Mouse (Mus musculus) limb, embryonic 15.5 days (tissue): ENCODE results near the gene Cc2d1a. TPM values are rescaled to one million over a fixed set of nuclear protein-coding genes. Genes with fewer than 3 reads are reported as not detected.
A peak's percentile ranks its signal among the peaks of the same experiment; 100 is the strongest.

Experiments used
- ATAC-seq: fragments of 200-750 bp; cut with Nextera tagmentation; 2 replicates; pipeline ENCODE4 v1.8.0; 2017; ENCODE audit warnings: low read depth, moderate TSS enrichment; ENCODE audit not compliant: insufficient number of reproducible peaks, low FRiP score, low TSS enrichment
- H3K27ac ChIP-seq: fragments of 300-500 bp; sonication (generic); 2 replicates; pipeline ENCODE4 v1.5.1; 2015; ENCODE audit warnings: moderate library complexity, mild to moderate bottlenecking, inconsistent platforms
- H3K27me3 ChIP-seq: fragments of 300-500 bp; sonication (generic); 2 replicates; pipeline ENCODE4 v1.6.1; 2015; ENCODE audit warnings: inconsistent platforms
- H3K36me3 ChIP-seq: fragments of 300-500 bp; sonication (generic); 2 replicates; pipeline ENCODE4 v1.6.1; 2015; ENCODE audit warnings: inconsistent platforms
- H3K4me1 ChIP-seq: fragments of 300-500 bp; sonication (generic); 2 replicates; pipeline ENCODE4 v1.6.1; 2015; ENCODE audit warnings: inconsistent platforms
- H3K4me2 ChIP-seq: fragments of 300-500 bp; sonication (generic); 2 replicates; pipeline ENCODE4 v1.6.1; 2015; ENCODE audit warnings: mild to moderate bottlenecking, inconsistent platforms
- H3K4me3 ChIP-seq: fragments of 300-500 bp; sonication (generic); 2 replicates; pipeline ENCODE4 v1.5.1; 2015; ENCODE audit warnings: mild to moderate bottlenecking, inconsistent platforms
- H3K9ac ChIP-seq: fragments of 300-500 bp; sonication (generic); 2 replicates; pipeline ENCODE4 v1.6.1; 2015; ENCODE audit warnings: inconsistent platforms
- H3K9me3 ChIP-seq: fragments of 300-500 bp; sonication (generic); 2 replicates; pipeline ENCODE4 v1.6.1; 2016; ENCODE audit warnings: inconsistent platforms
- WGBS: fragments of 180-500 bp; shearing (Covaris S2); methylation state at CpG from one replicate; pipeline ENCODE4 v1.1.7; 2015; 5-methylcytosine and 5-hydroxymethylcytosine counted together
- polyA plus RNA-seq: library from polyadenylated mRNA; unstranded; fragments of >200 nt; fragmentation: Nextera tagmentation; extraction: Ambion mirVana; gene quantifications from 2 replicates; pipeline ENCODE4 v1.2.1, GENCODE M21; 2015

Gene Cc2d1a
- polyA plus RNA-seq, 1 experiment from 2014 or later, result 28.5 TPM

DNA sequence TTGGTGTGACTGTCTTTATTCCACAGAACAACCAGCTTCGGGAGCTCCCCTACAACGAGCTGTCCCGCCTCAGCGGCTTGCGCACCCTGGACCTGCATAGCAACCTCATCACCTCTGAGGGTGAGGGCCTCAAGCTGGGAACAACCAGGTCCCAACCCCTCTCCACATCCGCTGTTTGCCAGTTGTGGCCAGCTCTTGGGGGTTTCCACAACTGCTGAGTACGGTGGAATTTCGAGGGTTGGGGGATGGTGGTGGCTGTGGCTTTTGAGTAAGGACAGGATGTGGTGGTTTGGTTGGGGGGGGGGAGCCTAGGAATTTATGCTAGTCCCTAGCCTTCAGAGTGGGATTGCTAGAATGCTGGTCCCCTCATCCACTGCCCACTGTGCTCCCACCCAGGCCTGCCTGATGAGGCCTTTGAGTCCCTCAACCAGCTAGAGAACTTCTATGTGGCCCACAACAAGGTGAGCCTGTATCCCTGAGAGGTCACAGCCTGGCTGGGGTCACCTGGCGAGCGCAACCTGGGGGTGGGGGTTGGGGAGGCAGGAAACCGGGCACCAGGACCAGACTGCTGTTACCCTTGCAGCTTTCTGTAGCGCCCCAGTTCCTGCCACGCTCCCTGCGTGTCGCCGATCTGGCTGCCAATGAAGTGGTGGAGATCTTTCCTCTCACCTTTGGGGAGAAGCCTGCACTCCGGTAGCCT lies 20.4 kb downstream of the Cc2d1a start:
- Histone ChIP-seq H3K27me3 (no peaks in the 10 kb centered on the region), H3K27ac (peak overlapping the region; percentile 59; the same call in 1 of the 2 replicates), H3K36me3 (peaks cover 9% of the 10 kb centered on the region), H3K9me3 (no peaks in the 10 kb centered on the region), H3K4me2 (0 out of 2 replicates have a peak overlapping the region, but pooled peaks have one; percentile 4), H3K4me3 (no peak overlapping the region), H3K9ac (no peak overlapping the region), H3K4me1 (peaks cover 14% of the 10 kb centered on the region)
- 57% methylated on average over 17 of the region's 17 CpGs for WGBS
- no peak for ATAC-seq

DNA sequence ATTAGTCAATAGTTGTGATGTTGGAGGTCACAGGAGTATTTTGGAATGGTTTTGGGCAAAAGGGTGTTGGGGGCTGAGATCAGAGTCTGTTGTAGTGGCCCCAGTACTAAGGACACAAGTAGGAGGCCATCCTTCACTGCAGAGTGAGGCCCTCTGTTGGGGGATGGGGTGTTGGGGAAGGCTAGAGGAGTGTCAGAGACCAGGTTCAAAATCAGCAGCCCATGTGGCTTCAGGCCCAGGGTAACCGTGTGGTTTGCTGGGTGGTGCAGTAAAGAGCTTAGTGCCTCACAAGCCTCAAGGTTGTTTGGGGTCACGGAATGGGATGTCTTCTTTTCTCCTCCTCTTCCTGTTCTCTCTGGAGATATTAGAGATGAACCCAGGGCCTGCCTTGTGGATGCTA lies 21.0 kb downstream of the Cc2d1a start:
- H3K4me2 ChIP-seq, result no peak overlapping the region
- H3K9me3 ChIP-seq, result no peaks in the 10 kb centered on the region
- 64% methylated on average over 2 of the region's 2 CpGs for WGBS
- H3K9ac ChIP-seq, result no peak overlapping the region
- peaks cover 14% of the 10 kb centered on the region for H3K4me1 ChIP-seq
- H3K4me3 ChIP-seq, result no peak overlapping the region
- ATAC-seq, result no peak
- H3K27me3 ChIP-seq, result no peaks in the 10 kb centered on the region
- H3K27ac ChIP-seq, result no peak overlapping the region
- H3K36me3 ChIP-seq, result peaks cover 3% of the 10 kb centered on the region; the same call in 1 of the 2 replicates

- H3K27ac ChIP-seq, result no peak within 1 kb of the TSS
- 58% methylated on average over 9 of the region's 9 CpGs for WGBS
- no peaks in the 10 kb centered on the region for H3K9me3 ChIP-seq
- no peak within 1 kb of the TSS for H3K4me2 ChIP-seq
- H3K4me3 ChIP-seq, result no peak within 1 kb of the TSS
- ATAC-seq, result no peak
- no peaks in the 10 kb centered on the region for H3K36me3 ChIP-seq
- peaks cover 10% of the 10 kb centered on the region for H3K4me1 ChIP-seq
- H3K9ac ChIP-seq, result no peak within 1 kb of the TSS
- no peaks in the 10 kb centered on the region for H3K27me3 ChIP-seq
Measured at GRCm38 (mm10) chr8:84125656-84126055, 22.1 kb downstream of the Cc2d1a start, which contains the start of gene Podnl1. Gene Podnl1 (plus strand): TSS chr8:84125989.

DNA sequence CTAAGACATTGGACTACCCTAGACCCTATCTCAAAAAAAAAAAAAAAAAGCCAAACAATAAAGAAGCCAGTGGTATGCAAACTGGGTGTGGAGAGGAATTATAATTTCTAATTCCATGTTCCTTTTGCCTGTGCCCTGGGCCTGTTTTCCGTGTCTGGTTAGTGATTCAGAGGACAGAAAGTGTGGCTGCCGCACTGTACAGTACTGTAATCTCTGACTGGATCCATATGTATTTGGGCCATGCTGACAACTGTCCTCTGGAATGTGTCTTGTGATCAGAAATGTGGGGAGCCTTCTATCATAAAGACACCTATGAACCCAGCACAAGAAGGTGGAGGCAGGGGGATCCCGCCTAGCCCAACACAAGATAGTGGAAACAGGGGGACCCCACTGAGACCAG lies 25.6 kb downstream of the Cc2d1a start:
- Histone ChIP-seq H3K36me3 (no peaks in the 10 kb centered on the region), H3K4me3 (no peak overlapping the region), H3K4me2 (no peak overlapping the region), H3K9me3 (no peaks in the 10 kb centered on the region), H3K27me3 (no peaks in the 10 kb centered on the region), H3K9ac (no peak overlapping the region), H3K27ac (no peak overlapping the region), H3K4me1 (0 out of 2 replicates have a peak, but pooled peaks cover 2% of the 10 kb centered on the region)
- ATAC-seq, result no peak
- 89% methylated on average over 3 of the region's 3 CpGs for WGBS

DNA sequence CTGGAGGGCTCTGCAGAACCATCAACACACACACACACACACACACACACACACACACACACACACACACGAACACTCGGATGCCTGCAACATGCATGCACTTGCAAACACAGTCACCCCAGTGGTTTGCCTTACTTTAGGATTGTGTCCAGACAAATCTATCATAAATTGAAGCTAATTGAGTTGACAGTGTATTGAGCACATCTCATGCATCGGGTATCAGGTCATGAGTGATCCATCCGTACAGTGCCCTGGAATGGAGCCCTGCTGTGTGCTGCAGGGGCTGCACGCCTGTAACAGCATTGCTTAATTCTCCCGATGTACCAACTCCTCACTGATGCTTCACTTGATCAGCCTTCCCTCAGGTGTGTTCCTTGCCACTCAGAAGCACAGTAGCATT lies 32.1 kb downstream of the Cc2d1a start:
- no peaks in the 10 kb centered on the region for H3K27me3 ChIP-seq
- no peak overlapping the region for H3K27ac ChIP-seq
- no peak overlapping the region for H3K4me2 ChIP-seq
- no peaks in the 10 kb centered on the region for H3K4me1 ChIP-seq
- H3K36me3 ChIP-seq, result no peaks in the 10 kb centered on the region
- 70% methylated on average over 6 of the region's 6 CpGs for WGBS
- ATAC-seq, result no peak
- H3K4me3 ChIP-seq, result no peak overlapping the region
- no peaks in the 10 kb centered on the region for H3K9me3 ChIP-seq
- no peak overlapping the region for H3K9ac ChIP-seq

- Histone ChIP-seq H3K36me3 (peaks cover 15% of the 10 kb centered on the region), H3K4me3 (no peak overlapping the region), H3K9ac (no peak overlapping the region), H3K9me3 (no peaks in the 10 kb centered on the region), H3K4me1 (peaks cover 22% of the 10 kb centered on the region), H3K27me3 (no peaks in the 10 kb centered on the region), H3K4me2 (no peak overlapping the region), H3K27ac (no peak overlapping the region)
- 83% methylated on average over 6 of the region's 6 CpGs for WGBS
- no peak for ATAC-seq
Measured at GRCm38 (mm10) chr8:84106216-84107040, 41.3 kb downstream of the Cc2d1a start.

- H3K4me3 ChIP-seq, result no peak overlapping the region
- no peaks in the 10 kb centered on the region for H3K9me3 ChIP-seq
- no peak for ATAC-seq
- WGBS, result 61% methylated on average over 2 of the region's 2 CpGs
- H3K9ac ChIP-seq, result no peak overlapping the region
- no peak overlapping the region for H3K27ac ChIP-seq
- no peak overlapping the region for H3K4me2 ChIP-seq
- H3K36me3 ChIP-seq, result peaks cover 19% of the 10 kb centered on the region
- H3K27me3 ChIP-seq, result no peaks in the 10 kb centered on the region
- H3K4me1 ChIP-seq, result peaks cover 22% of the 10 kb centered on the region
Measured at GRCm38 (mm10) chr8:84105676-84106075, 42.1 kb downstream of the Cc2d1a start.

DNA sequence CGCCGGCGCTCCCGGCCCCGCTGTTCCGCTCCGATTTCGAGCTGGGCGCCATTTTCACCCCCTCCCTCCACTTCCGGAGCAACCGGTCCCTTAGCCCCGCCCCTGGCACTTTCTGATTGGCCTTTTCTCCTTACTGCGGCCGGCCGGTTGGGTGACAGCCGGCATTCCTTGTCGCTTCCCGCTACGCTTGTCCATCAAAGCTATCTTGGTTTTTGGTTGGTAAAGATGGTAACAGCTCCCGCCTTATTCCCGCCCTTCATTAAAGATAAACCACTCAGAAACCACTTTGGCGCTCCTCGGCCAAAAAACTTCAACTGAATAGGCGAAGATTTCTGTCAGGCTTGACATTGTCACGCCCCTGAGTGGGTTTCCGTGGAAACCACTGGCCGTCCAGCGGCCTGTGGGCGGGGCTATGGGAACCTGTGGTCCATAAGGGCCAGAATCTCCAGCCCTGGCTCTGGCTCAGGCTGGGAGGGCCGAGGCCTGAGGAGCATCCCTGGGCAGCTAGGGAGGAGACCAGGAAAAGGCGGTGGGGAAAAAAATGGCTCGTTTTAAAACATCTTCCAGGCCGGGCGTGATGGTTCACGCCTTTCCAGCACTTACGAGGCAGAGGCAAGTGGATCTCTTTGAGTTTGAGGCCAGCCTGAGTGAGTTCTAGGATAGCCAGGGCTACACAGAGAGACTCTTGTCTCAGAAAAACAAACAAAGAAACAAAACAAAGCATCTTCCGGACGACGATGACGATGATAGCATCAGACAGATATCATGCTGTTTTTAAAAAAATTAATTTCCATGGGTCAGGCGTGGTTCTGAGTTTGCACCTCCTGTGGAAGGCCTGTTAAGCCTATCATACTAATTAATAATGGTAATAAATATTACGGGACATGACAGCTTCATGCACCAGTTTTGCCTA lies 42.8 kb downstream of the Cc2d1a start, which contains the start of gene Dcaf15:
Gene Dcaf15 (minus strand): TSS at position 72 of the 913 bp plus-strand sequence.
- H3K4me1 ChIP-seq, result peaks cover 22% of the 10 kb centered on the region
- H3K4me3 ChIP-seq, result peak within 1 kb of the TSS; percentile 70
- peak; percentile 97 for ATAC-seq
- no peaks in the 10 kb centered on the region for H3K27me3 ChIP-seq
- peak within 1 kb of the TSS; percentile 66 for H3K9ac ChIP-seq
- peak within 1 kb of the TSS; percentile 72 for H3K4me2 ChIP-seq
- WGBS, result 7% methylated on average over 42 of the region's 42 CpGs
- peak within 1 kb of the TSS; percentile 91 for H3K27ac ChIP-seq
- no peaks in the 10 kb centered on the region for H3K9me3 ChIP-seq
- peaks cover 22% of the 10 kb centered on the region for H3K36me3 ChIP-seq

- Histone ChIP-seq H3K4me3 (peak overlapping the region; percentile 70), H3K9ac (peak overlapping the region; percentile 66), H3K27ac (peak overlapping the region; percentile 91), H3K27me3 (no peaks in the 10 kb centered on the region), H3K4me1 (peaks cover 22% of the 10 kb centered on the region), H3K4me2 (peak overlapping the region; percentile 72), H3K9me3 (no peaks in the 10 kb centered on the region), H3K36me3 (peaks cover 29% of the 10 kb centered on the region)
- peak; percentile 74 for ATAC-seq
- WGBS, result 0% methylated on average over 13 of the region's 29 CpGs
Measured at GRCm38 (mm10) chr8:84104221-84104620, 43.5 kb downstream of the Cc2d1a start.

GRCm38 (mm10) chr8:84103601-84104000 lies 44.1 kb downstream of the Cc2d1a start:
- Histone ChIP-seq H3K36me3 (peaks cover 34% of the 10 kb centered on the region), H3K4me3 (peak overlapping the region; percentile 70), H3K27ac (peak overlapping the region; percentile 91; the same call in 1 of the 2 replicates), H3K9me3 (no peaks in the 10 kb centered on the region), H3K4me1 (peaks cover 22% of the 10 kb centered on the region), H3K4me2 (peak overlapping the region; percentile 72), H3K9ac (peak overlapping the region; percentile 66), H3K27me3 (no peaks in the 10 kb centered on the region)
- no peak for ATAC-seq
- WGBS, result 44% methylated on average over 3 of the region's 3 CpGs

GRCm38 (mm10) chr8:84101476-84102270 lies 46.1 kb downstream of the Cc2d1a start:
- H3K9me3 ChIP-seq, result no peaks in the 10 kb centered on the region
- peaks cover 54% of the 10 kb centered on the region for H3K36me3 ChIP-seq
- H3K9ac ChIP-seq, result no peak overlapping the region

More at GRCm38 (mm10) chr8:84101476-84102270, 46.1 kb downstream of the Cc2d1a start:
- H3K4me1 ChIP-seq, result peaks cover 22% of the 10 kb centered on the region
- no peaks in the 10 kb centered on the region for H3K27me3 ChIP-seq
- H3K4me2 ChIP-seq, result no peak overlapping the region
- ATAC-seq, result no peak
- H3K4me3 ChIP-seq, result no peak overlapping the region
- H3K27ac ChIP-seq, result no peak overlapping the region; the same call in 1 of the 2 replicates
- WGBS, result 89% methylated on average over 25 of the region's 25 CpGs
